Mouse (Mus musculus) liver, embryonic 14.5 days (tissue): ENCODE measurements around the gene Uvrag.

Source experiments
- CTCF ChIP-seq: IDR thresholded peaks from 2 replicates; pipeline ENCODE4 v1.5.1; 2016; ENCODE audit warnings: antibody characterized with exemption, low read depth, control low read depth
- EP300 ChIP-seq: IDR thresholded peaks from 2 replicates; pipeline ENCODE4 v1.6.1; 2016; ENCODE audit warnings: antibody characterized with exemption, low read depth

DNA sequence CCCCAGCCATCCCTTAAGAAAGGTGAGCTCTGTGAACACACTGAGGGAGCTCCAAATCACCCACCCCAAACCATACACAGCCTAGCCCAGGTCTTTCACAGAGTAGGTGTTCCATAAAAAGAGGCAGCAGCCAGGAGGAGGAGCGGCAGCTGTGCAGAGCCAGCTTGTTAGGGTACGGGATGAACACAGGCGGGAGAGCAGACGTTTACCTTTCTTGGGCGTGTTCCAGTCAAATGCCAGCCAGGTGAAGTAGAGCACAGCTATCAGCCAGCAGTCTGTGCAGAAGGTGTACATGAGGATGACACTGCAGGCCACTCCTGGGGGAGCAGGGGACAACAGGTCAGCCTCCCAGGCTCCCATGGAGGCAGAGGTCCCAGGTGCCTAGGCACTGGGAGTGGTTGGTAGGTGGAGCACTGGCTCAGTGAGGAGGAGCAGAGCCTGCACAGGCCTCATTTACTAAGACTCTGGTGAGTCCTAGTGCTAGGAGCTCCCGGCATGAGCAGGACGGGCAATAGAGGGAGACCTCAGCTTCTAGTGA is 24.0 kb upstream of the Uvrag start:
- TF ChIP-seq CTCF, result no peak
- no peak for TF ChIP-seq EP300
